Mouse (Mus musculus): Measurements from ENCODE around the gene Cd300lf.

The Cd300lf gene

GRCm38 (mm10) chr11:115077436-115077835 is 56.4 kb downstream of the Cd300lf start:
- no peak for DNase-seq (ENCODE audit: inconsistent ontology term)

GRCm38 (mm10) chr11:115075859-115076258 is 57.9 kb downstream of the Cd300lf start:
- no peak for DNase-seq (ENCODE audit: inconsistent ontology term)

GRCm38 (mm10) chr11:115075407-115075806 is 58.4 kb downstream of the Cd300lf start:
- no peak for DNase-seq (ENCODE audit: inconsistent ontology term)

- DNase-seq (ENCODE audit: inconsistent ontology term), result no peak
These were observed 60.8 kb downstream of the Cd300lf start for GRCm38 (mm10) chr11:115073002-115073401.

- DNase-seq (ENCODE audit: inconsistent ontology term), result peak; percentile 91
These were observed 62.0 kb downstream of the Cd300lf start for GRCm38 (mm10) chr11:115071631-115072294.

- DNase-seq (ENCODE audit: inconsistent ontology term), result peak; percentile 73
These were observed 62.7 kb downstream of the Cd300lf start for GRCm38 (mm10) chr11:115071015-115071551.

GRCm38 (mm10) chr11:115066768-115067167 is 67.0 kb downstream of the Cd300lf start:
- no peak for DNase-seq (ENCODE audit: inconsistent ontology term)
